Mouse (Mus musculus) MEL (cell line): ENCODE results near the gene Amh.

Experiments used
- POLR2A ChIP-seq, 2 experiments: IDR thresholded peaks; 2 replicates each; pipeline ENCODE4 v1.6.1; 2011 to 2012; ENCODE audit warnings: low read length in 2 of 2, mild to moderate bottlenecking in 2 of 2, control low read depth in 1 of 2, improper control_type of control experiment in 1 of 2, low read depth in 1 of 2, moderate library complexity in 1 of 2; ENCODE audit not compliant: control insufficient read depth in 1 of 2, insufficient read depth in 1 of 2, poor library complexity in 1 of 2
- SMC3 ChIP-seq: IDR thresholded peaks from 2 replicates; pipeline ENCODE4 v1.6.1; 2011; ENCODE audit warnings: low read depth, low read length, improper control_type of control experiment
- ZC3H11A ChIP-seq: IDR thresholded peaks from 2 replicates; pipeline ENCODE4 v1.6.1; 2012; ENCODE audit warnings: low read depth, mild to moderate bottlenecking, inconsistent platforms, low read length, improper control_type of control experiment

- TF ChIP-seq POLR2A (IDR thresholded peaks at IDR 0.05; ENCODE audit: control insufficient read depth in 1 of 2, insufficient read depth in 1 of 2, low read depth in 1 of 2, low read length in 2 of 2, poor library complexity in 1 of 2), result no peak
- no peak for TF ChIP-seq ZC3H11A
- TF ChIP-seq SMC3, result no peak
These were observed 27.8 kb downstream of the Amh start for GRCm38 (mm10) chr10:80832818-80833217.
